Mouse (Mus musculus) embryonic facial prominence, embryonic 13.5 days (tissue): Measurements from ENCODE around the gene Ssh2. TPM values are rescaled to one million over a fixed set of nuclear protein-coding genes. Genes with fewer than 3 reads are reported as not detected.
"Not testable (repeated sequence)": the region's sequence is repeated elsewhere in the genome, so short reads cannot be mapped to it uniquely, and the experiment has no call there.

Experiments
- ATAC-seq: fragments of 200-750 bp; cut with Nextera tagmentation; 2 replicates; pipeline ENCODE4 v1.8.0; 2017; ENCODE audit warnings: low read depth; ENCODE audit not compliant: insufficient number of reproducible peaks, insufficient read depth, low FRiP score, low TSS enrichment
- H3K27ac ChIP-seq: fragments of 300-500 bp; sonication (generic); 2 replicates; pipeline ENCODE4 v1.5.1; 2015; ENCODE audit warnings: moderate library complexity, mild to moderate bottlenecking, inconsistent platforms
- H3K27me3 ChIP-seq: fragments of 300-500 bp; sonication (generic); 2 replicates; pipeline ENCODE4 v1.6.1; 2015; ENCODE audit warnings: mild to moderate bottlenecking, inconsistent platforms
- H3K36me3 ChIP-seq: fragments of 300-500 bp; sonication (generic); 2 replicates; pipeline ENCODE4 v1.6.1; 2015; ENCODE audit warnings: mild to moderate bottlenecking, inconsistent platforms
- H3K4me1 ChIP-seq: fragments of 300-500 bp; sonication (generic); 2 replicates; pipeline ENCODE4 v1.6.1; 2015; ENCODE audit warnings: inconsistent platforms
- H3K4me2 ChIP-seq: fragments of 300-500 bp; sonication (generic); 2 replicates; pipeline ENCODE4 v1.6.1; 2015; ENCODE audit warnings: moderate library complexity, mild to moderate bottlenecking, inconsistent platforms
- H3K4me3 ChIP-seq: fragments of 300-500 bp; sonication (generic); 2 replicates; pipeline ENCODE4 v1.5.1; 2015; ENCODE audit warnings: mild to moderate bottlenecking, inconsistent platforms
- H3K9ac ChIP-seq: fragments of 300-500 bp; sonication (generic); 2 replicates; pipeline ENCODE4 v1.6.1; 2015; ENCODE audit warnings: mild to moderate bottlenecking, inconsistent platforms
- H3K9me3 ChIP-seq: fragments of 300-500 bp; sonication (generic); 2 replicates; pipeline ENCODE4 v1.6.1; 2016; ENCODE audit warnings: inconsistent platforms
- WGBS: fragments of 180-500 bp; shearing (Covaris S2); methylation state at CpG from one replicate; pipeline ENCODE4 v1.1.7; 2015; ENCODE audit warnings: mixed read lengths; 5-methylcytosine and 5-hydroxymethylcytosine counted together
- polyA plus RNA-seq: library from polyadenylated mRNA; unstranded; fragments of >200 nt; fragmentation: Nextera tagmentation; extraction: Ambion mirVana; gene quantifications from 2 replicates; pipeline ENCODE4 v1.2.1, GENCODE M21; 2015

Gene Ssh2
- polyA plus RNA-seq, 1 experiment from 2014 or later = 8.5 TPM

DNA sequence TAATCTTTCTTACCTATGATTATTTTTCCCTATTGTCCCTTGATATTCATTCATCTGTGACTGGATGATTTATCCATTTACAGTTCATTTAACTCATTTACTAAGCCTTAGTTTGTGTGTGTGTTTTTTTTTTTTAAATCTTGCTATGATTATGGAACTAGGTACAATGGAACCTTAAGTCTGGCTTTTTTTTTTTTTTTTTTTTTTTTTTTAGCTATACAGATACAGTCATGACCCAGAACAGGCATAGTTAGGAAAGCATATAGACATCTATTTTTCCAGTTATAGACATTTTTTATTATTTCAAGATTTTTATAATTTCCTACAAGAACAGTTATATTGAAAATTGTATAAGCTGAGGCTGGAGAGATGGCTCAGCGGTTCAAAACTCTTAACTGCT lies 19.2 kb downstream of the Ssh2 start:
- no peak overlapping the region for H3K4me3 ChIP-seq
- no peaks in the 10 kb centered on the region for H3K4me1 ChIP-seq
- no peaks in the 10 kb centered on the region for H3K9me3 ChIP-seq
- ATAC-seq = no peak
- no peaks in the 10 kb centered on the region for H3K27me3 ChIP-seq
- H3K36me3 ChIP-seq = no peaks in the 10 kb centered on the region
- WGBS = 97% methylated on average over 1 of the region's 1 CpGs
- H3K27ac ChIP-seq = no peak overlapping the region
- no peak overlapping the region for H3K4me2 ChIP-seq
- no peak overlapping the region for H3K9ac ChIP-seq

DNA sequence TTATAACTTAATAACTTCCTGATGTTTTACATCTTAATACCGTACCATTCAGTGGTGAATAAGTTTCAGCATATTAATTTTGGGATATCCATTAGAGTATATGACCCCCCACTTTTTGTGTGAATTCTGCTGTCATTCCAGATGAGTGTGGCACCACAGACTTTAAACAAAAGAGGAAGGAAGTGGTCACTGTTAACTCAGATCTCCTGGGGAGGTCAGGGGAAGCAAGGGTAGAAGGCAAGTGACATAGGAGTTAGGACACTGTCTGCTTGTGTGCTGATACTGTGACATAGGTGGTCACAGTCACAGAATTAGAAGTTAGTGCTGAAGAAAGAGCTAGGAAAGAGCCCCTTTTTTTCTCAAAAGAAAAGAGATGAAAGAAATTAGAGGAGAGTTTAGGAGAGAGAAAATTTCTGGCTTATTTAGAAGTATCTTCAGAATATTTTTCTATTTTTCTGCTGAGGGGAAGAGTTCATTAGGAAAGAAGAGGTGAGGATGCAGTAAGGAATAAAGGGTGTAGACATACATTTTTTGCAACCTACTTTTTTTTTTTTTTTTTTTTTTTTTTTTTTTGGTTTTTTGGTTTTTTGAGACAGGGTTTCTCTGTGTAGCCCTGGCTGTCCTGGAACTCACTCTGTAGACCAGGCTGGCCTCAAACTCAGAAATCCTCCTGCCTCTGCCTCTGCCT lies 23.7 kb downstream of the Ssh2 start:
- Histone ChIP-seq H3K27me3 (no peaks in the 10 kb centered on the region), H3K9me3 (no peaks in the 10 kb centered on the region), H3K27ac (no peak overlapping the region), H3K4me2 (no peak overlapping the region), H3K36me3 (no peaks in the 10 kb centered on the region), H3K4me3 (no peak overlapping the region), H3K4me1 (no peaks in the 10 kb centered on the region), H3K9ac (no peak overlapping the region)
- ATAC-seq = no peak
- WGBS = 75% methylated on average over 1 of the region's 1 CpGs

DNA sequence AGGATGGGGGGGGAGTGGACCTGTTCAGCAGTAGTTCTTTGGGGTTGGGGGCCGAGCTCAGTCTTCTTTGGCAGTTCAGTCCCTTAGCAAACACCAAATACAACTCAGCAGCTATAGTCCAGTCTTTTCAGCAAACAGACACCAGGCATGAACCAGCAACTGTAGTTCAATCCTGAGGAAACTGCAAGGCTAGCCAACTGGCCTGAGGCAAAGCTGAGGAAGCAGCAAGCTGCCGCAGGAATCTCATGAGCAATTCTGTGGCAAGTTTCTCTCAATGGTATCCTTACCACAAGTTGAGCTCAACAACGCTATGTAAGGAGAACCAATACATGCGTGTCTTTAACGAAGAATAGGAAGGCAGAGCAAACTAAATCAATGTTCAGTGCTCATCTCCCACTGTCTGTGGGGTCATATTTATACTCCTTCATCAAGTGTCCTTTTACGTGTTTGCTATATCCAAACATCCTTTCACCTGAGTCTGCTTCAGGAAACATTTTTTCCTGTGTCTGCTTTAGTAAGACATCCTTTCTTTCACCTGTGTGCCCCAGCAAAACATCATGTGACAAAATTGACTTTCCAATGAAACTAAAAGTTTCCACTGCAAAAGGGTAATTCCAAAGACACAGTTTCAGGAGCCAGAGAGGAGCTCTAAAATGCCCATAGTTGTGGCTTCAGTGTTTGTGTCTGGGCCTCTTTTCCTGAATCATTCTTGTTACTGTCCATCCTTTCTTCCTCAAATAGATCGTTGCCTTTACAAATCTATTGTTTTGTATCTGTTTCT lies 24.6 kb downstream of the Ssh2 start:
- no peak overlapping the region for H3K27ac ChIP-seq
- H3K9ac ChIP-seq = no peak overlapping the region
- H3K9me3 ChIP-seq = no peaks in the 10 kb centered on the region
- no peak overlapping the region for H3K4me3 ChIP-seq
- no peaks in the 10 kb centered on the region for H3K36me3 ChIP-seq
- H3K27me3 ChIP-seq = no peaks in the 10 kb centered on the region
- ATAC-seq = no peak
- no peaks in the 10 kb centered on the region for H3K4me1 ChIP-seq
- 82% methylated on average over 7 of the region's 7 CpGs for WGBS
- no peak overlapping the region for H3K4me2 ChIP-seq

GRCm38 (mm10) chr11:77242912-77243311 lies 26.8 kb downstream of the Ssh2 start:
- no peaks in the 10 kb centered on the region for H3K27me3 ChIP-seq
- 35% methylated on average over 2 of the region's 2 CpGs for WGBS
- H3K9ac ChIP-seq = no peak overlapping the region
- H3K36me3 ChIP-seq = no peaks in the 10 kb centered on the region
- no peak overlapping the region for H3K4me2 ChIP-seq
- H3K4me3 ChIP-seq = no peak overlapping the region
- H3K9me3 ChIP-seq = no peaks in the 10 kb centered on the region
- H3K4me1 ChIP-seq = no peaks in the 10 kb centered on the region
- ATAC-seq = no peak
- H3K27ac ChIP-seq = no peak overlapping the region

- no peaks in the 10 kb centered on the region for H3K36me3 ChIP-seq
- no peak for ATAC-seq
- H3K4me3 ChIP-seq = no peak overlapping the region
Observed at GRCm38 (mm10) chr11:77252826-77253225, 36.7 kb downstream of the Ssh2 start.

DNA sequence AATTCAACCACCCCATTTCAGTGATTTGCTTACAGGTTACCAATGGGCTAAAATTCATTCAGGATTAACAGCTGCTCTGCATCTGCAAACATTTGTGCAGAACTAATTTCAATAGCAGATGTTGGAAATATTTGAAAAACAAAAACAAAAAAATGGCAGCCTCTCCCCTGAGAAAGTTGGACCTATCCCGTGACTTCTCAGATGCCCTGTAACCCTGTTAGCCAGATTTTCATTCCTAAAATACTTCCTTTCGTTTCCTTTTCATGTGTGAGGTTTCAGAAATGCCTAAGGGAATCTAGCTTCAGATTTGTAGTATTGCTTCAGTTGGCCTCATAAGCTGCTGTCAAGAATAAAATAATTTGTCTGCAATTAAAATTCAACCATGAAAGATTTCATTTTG lies 43.4 kb downstream of the Ssh2 start:
- H3K36me3 ChIP-seq = no peaks in the 10 kb centered on the region
- no peak overlapping the region for H3K9ac ChIP-seq
- no peaks in the 10 kb centered on the region for H3K27me3 ChIP-seq
- WGBS = 14% methylated on average over 2 of the region's 2 CpGs
- H3K4me3 ChIP-seq = no peak overlapping the region
- H3K27ac ChIP-seq = 0 out of 2 replicates have a peak overlapping the region, but pooled peaks have one; percentile 18
- ATAC-seq = no peak
- H3K4me1 ChIP-seq = peaks cover 13% of the 10 kb centered on the region
- H3K9me3 ChIP-seq = no peaks in the 10 kb centered on the region
- H3K4me2 ChIP-seq = no peak overlapping the region

More at GRCm38 (mm10) chr11:77252826-77253225, 36.7 kb downstream of the Ssh2 start:
- Histone ChIP-seq H3K27ac (no peak overlapping the region), H3K9me3 (no peaks in the 10 kb centered on the region), H3K4me2 (no peak overlapping the region), H3K9ac (no peak overlapping the region), H3K27me3 (no peaks in the 10 kb centered on the region), H3K4me1 (no peaks in the 10 kb centered on the region)
- 87% methylated on average over 2 of the region's 2 CpGs for WGBS

GRCm38 (mm10) chr11:77267401-77267800 lies 51.3 kb downstream of the Ssh2 start:
- ATAC-seq = no peak
- no peaks in the 10 kb centered on the region for H3K36me3 ChIP-seq
- no peak overlapping the region for H3K27ac ChIP-seq
- H3K9me3 ChIP-seq = no peaks in the 10 kb centered on the region
- H3K4me2 ChIP-seq = no peak overlapping the region
- 47% methylated on average over 2 of the region's 2 CpGs for WGBS
- no peak overlapping the region for H3K4me3 ChIP-seq
- 0 out of 2 replicates have a peak, but pooled peaks cover 2% of the 10 kb centered on the region for H3K4me1 ChIP-seq
- no peak overlapping the region for H3K9ac ChIP-seq
- no peaks in the 10 kb centered on the region for H3K27me3 ChIP-seq

GRCm38 (mm10) chr11:77276000-77276399 lies 59.9 kb downstream of the Ssh2 start:
- ATAC-seq = no peak
- 70% methylated on average over 2 of the region's 2 CpGs for WGBS
- no peak overlapping the region for H3K4me2 ChIP-seq

GRCm38 (mm10) chr11:77278538-77278937 lies 62.5 kb downstream of the Ssh2 start:
- not testable (repeated sequence) for H3K9ac ChIP-seq, H3K36me3 ChIP-seq, H3K4me3 ChIP-seq, ATAC-seq, H3K27me3 ChIP-seq, H3K4me1 ChIP-seq, H3K9me3 ChIP-seq, H3K27ac ChIP-seq, H3K4me2 ChIP-seq
- WGBS = 100% methylated on average over 1 of the region's 1 CpGs

More at GRCm38 (mm10) chr11:77276000-77276399, 59.9 kb downstream of the Ssh2 start:
- Histone ChIP-seq H3K27ac (no peak overlapping the region), H3K36me3 (no peaks in the 10 kb centered on the region), H3K4me3 (no peak overlapping the region), H3K4me1 (no peaks in the 10 kb centered on the region), H3K9me3 (no peaks in the 10 kb centered on the region), H3K9ac (no peak overlapping the region), H3K27me3 (no peaks in the 10 kb centered on the region)

DNA sequence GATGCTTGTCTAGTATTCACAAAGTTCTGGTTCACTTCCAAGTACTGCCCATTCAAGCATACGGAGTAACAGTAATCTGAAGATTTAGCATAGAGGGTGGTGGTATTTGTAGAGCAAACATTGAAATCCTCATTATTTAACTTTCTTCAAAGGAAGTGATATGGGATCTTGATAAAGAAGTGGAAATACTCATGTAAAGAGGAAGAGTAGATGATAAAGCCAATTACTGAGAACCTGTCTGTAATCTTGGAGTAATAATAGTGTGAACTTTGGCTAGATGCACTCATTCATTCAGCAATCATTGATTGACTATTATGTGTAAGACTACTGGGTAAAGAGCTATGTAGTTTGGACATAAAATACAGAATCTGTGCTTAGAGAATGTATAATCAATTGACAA lies 64.1 kb downstream of the Ssh2 start:
- Histone ChIP-seq H3K4me1 (no peaks in the 10 kb centered on the region), H3K9ac (no peak overlapping the region), H3K27me3 (no peaks in the 10 kb centered on the region), H3K9me3 (no peaks in the 10 kb centered on the region), H3K4me2 (no peak overlapping the region), H3K27ac (no peak overlapping the region), H3K4me3 (no peak overlapping the region), H3K36me3 (no peaks in the 10 kb centered on the region)
- ATAC-seq = no peak
- WGBS = 78% methylated on average over 1 of the region's 1 CpGs

DNA sequence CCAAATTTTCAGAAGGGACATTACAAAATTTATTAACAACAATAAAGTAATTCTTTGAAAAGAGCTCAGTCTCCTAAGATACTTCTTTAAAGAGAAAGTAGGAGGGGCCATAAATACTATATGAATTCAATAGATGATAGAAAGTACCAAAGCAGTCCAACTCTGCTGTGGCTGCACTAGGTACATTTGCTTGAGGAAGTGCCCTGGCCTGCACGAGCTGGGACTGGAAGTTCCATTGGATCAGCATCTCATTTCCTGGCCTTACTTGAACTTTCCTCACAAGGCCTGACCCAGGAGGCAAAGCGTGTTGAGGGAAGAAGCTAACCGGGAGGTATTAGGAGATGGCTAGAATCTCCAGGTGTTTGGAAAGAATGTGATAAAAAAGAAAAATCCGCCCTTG lies 75.4 kb downstream of the Ssh2 start:
- ATAC-seq = no peak
- H3K4me3 ChIP-seq = no peak overlapping the region
- no peaks in the 10 kb centered on the region for H3K27me3 ChIP-seq
- no peak overlapping the region for H3K27ac ChIP-seq
- H3K4me1 ChIP-seq = no peaks in the 10 kb centered on the region
- H3K36me3 ChIP-seq = no peaks in the 10 kb centered on the region
- no peak overlapping the region for H3K4me2 ChIP-seq
- H3K9ac ChIP-seq = no peak overlapping the region
- no peaks in the 10 kb centered on the region for H3K9me3 ChIP-seq
- 73% methylated on average over 4 of the region's 4 CpGs for WGBS

GRCm38 (mm10) chr11:77293673-77294072 lies 77.6 kb downstream of the Ssh2 start:
- not testable (repeated sequence) for H3K9ac ChIP-seq, H3K36me3 ChIP-seq, H3K4me2 ChIP-seq, H3K4me3 ChIP-seq, H3K9me3 ChIP-seq, H3K27ac ChIP-seq, ATAC-seq, H3K27me3 ChIP-seq
- 95% methylated on average over 11 of the region's 11 CpGs for WGBS
- H3K4me1 ChIP-seq = peaks cover 12% of the 10 kb centered on the region
